Comparison of ENCODE assay signal across 6 mouse cellular contexts in genomic region chr3:85398483-85398835, GRCm38 (mm10).
"Had no signal": no experiment of that assay in that cellular context is flagged by ENCODE, and none has a peak within 500 bp of the region (broad histone marks: within the 10 kb centered on the region; RNA-seq: fewer than 3 reads in every experiment).

No protein-coding gene starts in this region.

- DNase-seq: kidney, postnatal 36 days; liver, embryonic 13.5 days; lung, adult 18-20 months; retina, postnatal 1 day; thymus, postnatal 36 days had no signal

- ATAC-seq: midbrain, embryonic 16.5 days had no signal
